Mouse (Mus musculus) bone marrow macrophage, adult 2 months (primary cell): Measurements from ENCODE around the gene Apoa2.

Experiments
- CTCF ChIP-seq: IDR thresholded peaks from 2 replicates; pipeline ENCODE4 v1.5.1; 2012; ENCODE audit warnings: low read depth, mild to moderate bottlenecking, low read length, moderate library complexity
- POLR2A ChIP-seq: IDR thresholded peaks from 2 replicates; pipeline ENCODE4 v1.6.1; 2012; ENCODE audit warnings: mild to moderate bottlenecking, low read depth, low read length, borderline replicate concordance

GRCm38 (mm10) chr1:171189476-171190114, 35.3 kb upstream of the Apoa2 start:
- TF ChIP-seq CTCF (no peak), POLR2A (no peak)
